In the genomic region with DNA sequence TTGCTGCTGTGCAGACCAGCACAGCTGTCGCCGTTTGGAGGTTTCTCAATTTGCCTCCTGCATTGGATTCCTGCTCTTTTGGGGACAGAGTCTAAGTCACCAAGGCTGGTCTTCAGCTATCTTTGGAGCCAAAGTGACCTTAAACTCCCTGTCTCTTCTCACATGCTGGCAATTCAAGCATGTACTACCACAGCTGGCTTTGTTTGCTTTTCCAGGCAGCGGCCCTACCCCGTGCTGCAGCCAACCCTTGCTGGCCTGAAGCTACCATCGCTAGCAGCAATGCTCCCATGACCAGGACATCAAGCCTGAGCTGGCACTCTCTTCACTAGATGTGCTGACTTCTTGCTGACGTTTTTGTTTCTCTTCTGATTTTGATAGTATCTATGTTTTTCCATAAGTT, we compare ENCODE assay signal across 15 mouse cellular contexts. TPM values are rescaled to one million over a fixed set of nuclear protein-coding genes. Genes with fewer than 3 reads are reported as not detected.
DNase-seq lines count a peak whose midpoint lies in the region; ATAC-seq and TF ChIP-seq lines count a peak whose summit lies in the region.
"Had no signal": no experiment of that assay in that cellular context is flagged by ENCODE, and none has a peak within 500 bp of the region (broad histone marks: within the 10 kb centered on the region; RNA-seq: fewer than 3 reads in every experiment).

No protein-coding gene starts in this region.

- H3K27me3 ChIP-seq in kidney, embryonic 15.5 days = no peaks in the 10 kb centered on the region
- H3K27me3 ChIP-seq in thymus, adult 2 months (ENCODE audit: control insufficient read depth, insufficient read depth, low read length) = no peaks in the 10 kb centered on the region
- H3K27me3 ChIP-seq: midbrain, embryonic 15.5 days; neural tube, embryonic 15.5 days; Patski had no signal

- no peak overlapping the region for H3K9ac ChIP-seq in kidney, embryonic 15.5 days
- H3K9ac ChIP-seq: lung, embryonic 14.5 days; midbrain, embryonic 15.5 days; neural tube, embryonic 15.5 days had no signal

- H3K4me3 ChIP-seq in kidney, embryonic 15.5 days (replicated peaks) = no peak overlapping the region
- H3K4me3 ChIP-seq in thymus, adult 2 months (ENCODE audit: control insufficient read depth, insufficient read depth, low read length) = no peak overlapping the region
- H3K4me3 ChIP-seq: hindbrain, embryonic 10.5 days; midbrain, embryonic 15.5 days; neural tube, embryonic 15.5 days had no signal

- peaks cover 27% of the 10 kb centered on the region for H3K36me3 ChIP-seq in kidney, embryonic 15.5 days
- H3K36me3 ChIP-seq in thymus, adult 2 months (ENCODE audit: control insufficient read depth, insufficient read depth, low read length) = peaks cover 6% of the 10 kb centered on the region

- no peak for TF ChIP-seq POLR2A in thymus, adult 2 months (IDR thresholded peaks at IDR 0.05; ENCODE audit: control insufficient read depth, extremely low read depth, insufficient read depth, low read length, poor library complexity)

- 64% methylated on average over 6 of the region's 6 CpGs for WGBS in kidney, embryonic 15.5 days
- 92% methylated on average over 6 of the region's 6 CpGs for WGBS in thymus, adult 2 months

- intact Hi-C loops in heart, postnatal 25 days (cut with DNase I) = no loop called here

- TF ChIP-seq CTCF in thymus, adult 2 months (IDR thresholded peaks at IDR 0.05; ENCODE audit: borderline replicate concordance, control insufficient read depth, extremely low read depth, insufficient read depth, low read length, poor library complexity) = no peak

- 0 out of 2 replicates have a peak, but pooled peaks have one; percentile 54 for ATAC-seq in kidney, embryonic 15.5 days (replicated peaks; ENCODE audit: low FRiP score)
- ATAC-seq: midbrain, embryonic 15.5 days; Patski had no signal

- no peak overlapping the region for H3K4me2 ChIP-seq in kidney, embryonic 15.5 days
- H3K4me2 ChIP-seq: lung, embryonic 14.5 days; midbrain, embryonic 15.5 days; neural tube, embryonic 15.5 days had no signal

- DNase-seq in kidney, adult 8-10 months = no peak
- DNase-seq in gastrocnemius, postnatal 10 days = peak; percentile 22
- peak; percentile 12 for DNase-seq in heart, postnatal 25 days (ENCODE audit: low spot score)
- peak; percentile 15 for DNase-seq in lung, postnatal 36 days
- no peak for DNase-seq in embryo, embryonic 9.5 days (ENCODE audit: extremely low spot score)
- no peak for DNase-seq in thymus, adult 2 months
- DNase-seq: cerebellum, postnatal 14 days; layer of hippocampus, postnatal 36 days; lung, embryonic 14.5 days had no signal

- H3K4me1 ChIP-seq in kidney, embryonic 15.5 days = peaks cover 19% of the 10 kb centered on the region
- H3K4me1 ChIP-seq in thymus, adult 2 months (replicated peaks; ENCODE audit: control insufficient read depth, insufficient read depth, low read length) = no peaks in the 10 kb centered on the region

- no peaks in the 10 kb centered on the region for H3K9me3 ChIP-seq in kidney, embryonic 15.5 days (replicated peaks)
- H3K9me3 ChIP-seq: hindbrain, embryonic 10.5 days; midbrain, embryonic 15.5 days; neural tube, embryonic 15.5 days had no signal

- H3K27ac ChIP-seq in kidney, embryonic 15.5 days = no peak overlapping the region
- no peak overlapping the region for H3K27ac ChIP-seq in thymus, adult 2 months (ENCODE audit: control insufficient read depth, insufficient read depth, low read length)
- H3K27ac ChIP-seq: hindbrain, embryonic 10.5 days; kidney, postnatal 0 days; midbrain, embryonic 15.5 days; neural tube, embryonic 15.5 days had no signal

RNA-seq across cellular contexts. Expression of a gene that starts 15.2 kb away (rescaled TPM):
- 22.6 and 23.7 TPM in 2 replicates for polyA plus RNA-seq in kidney, embryonic 15.5 days (2015; fragmentation: Nextera tagmentation; extraction: Ambion mirVana)
- total RNA-seq in gastrocnemius, postnatal 10 days (2021) = 10 to 100 TPM; 13.0 to 15.1 TPM
- 10 to 100 TPM; 12.8 to 15.2 TPM for total RNA-seq in heart, postnatal 25 days (2021)
- 3.9 and 4.7 TPM in 2 replicates for polyA plus RNA-seq in thymus, adult 2 months (2012; rRNA removed)

RNA-seq across cellular contexts. Expression of a gene that starts 26.5 kb away (rescaled TPM):
- 45.1 and 45.2 TPM in 2 replicates for polyA plus RNA-seq in kidney, embryonic 15.5 days (2015; fragmentation: Nextera tagmentation; extraction: Ambion mirVana)
- total RNA-seq in gastrocnemius, postnatal 10 days (2021) = 10 to 100 TPM; 34.9 to 35.4 TPM
- 10 to 100 TPM; 32.6 to 39.5 TPM for total RNA-seq in heart, postnatal 25 days (2021)
- polyA plus RNA-seq in thymus, adult 2 months (2012; rRNA removed) = 3.8 and 4.9 TPM in 2 replicates

RNA-seq across cellular contexts. Expression of a gene that starts 42.4 kb away (rescaled TPM):
- polyA plus RNA-seq in kidney, embryonic 15.5 days (2015; fragmentation: Nextera tagmentation; extraction: Ambion mirVana) = 602 and 688 TPM in 2 replicates
- total RNA-seq in gastrocnemius, postnatal 10 days (2021) = 100 to 1,000 TPM; 337 to 339 TPM
- 100 to 1,000 TPM; 178 to 197 TPM for total RNA-seq in heart, postnatal 25 days (2021)
- 718 and 831 TPM in 2 replicates for polyA plus RNA-seq in thymus, adult 2 months (2012; rRNA removed)

RNA-seq across cellular contexts. Expression of a gene that starts 50.5 kb away (rescaled TPM):
- 1.8 and 2.1 TPM in 2 replicates for polyA plus RNA-seq in kidney, embryonic 15.5 days (2015; fragmentation: Nextera tagmentation; extraction: Ambion mirVana)
- 1 to 10 TPM; 1.6 to 3.5 TPM for total RNA-seq in gastrocnemius, postnatal 10 days (2021)
- 1 to 10 TPM; 6.8 to 7.0 TPM for total RNA-seq in heart, postnatal 25 days (2021)
- polyA plus RNA-seq in thymus, adult 2 months (2012; rRNA removed) = 4.1 and 4.3 TPM in 2 replicates

Comparison
In these comparisons a context has a peak if more than half of its experiments do, and no peak if none do; other contexts are left out.
1. DNase-seq: peak in gastrocnemius, postnatal 10 days (single experiment), heart, postnatal 25 days (single experiment) and lung, postnatal 36 days (single experiment); none in kidney, adult 8-10 months (0 of 2), embryo, embryonic 9.5 days (single experiment) and thymus, adult 2 months (single experiment).